Mouse (Mus musculus) CH12.LX (cell line): ENCODE results near the gene Bid. TPM values are rescaled to one million over a fixed set of nuclear protein-coding genes. Genes with fewer than 3 reads are reported as not detected.

Experiments
- DNase-seq: peaks from one replicate; pipeline ENCODE4 v3.0.0-alpha.2; 2013; ENCODE audit errors: extremely low read depth
- H3K27ac ChIP-seq: 2 replicates; pipeline ENCODE4 v1.5.1; 2012; ENCODE audit warnings: low read depth, mild to moderate bottlenecking, control low read depth, moderate library complexity; ENCODE audit not compliant: insufficient read depth
- H3K27me3 ChIP-seq: replicated peaks from 2 replicates; pipeline ENCODE3; 2012; ENCODE audit warnings: inconsistent platforms
- H3K36me3 ChIP-seq, 2 experiments: replicated peaks in 1 of 2; 2 replicates each; pipeline versions ENCODE3 to v1.6.1; 2012; ENCODE audit warnings: inconsistent platforms in 1 of 2, low read length in 1 of 2, mild to moderate bottlenecking in 1 of 2, mixed read lengths in 1 of 2, moderate library complexity in 1 of 2; ENCODE audit not compliant: control insufficient read depth in 1 of 2, insufficient read depth in 1 of 2
- H3K4me1 ChIP-seq, 2 experiments: 2 replicates each; pipeline ENCODE4 v1.6.1; 2012; ENCODE audit warnings: inconsistent platforms in 1 of 2, moderate library complexity in 1 of 2; ENCODE audit not compliant: insufficient read depth in 2 of 2, control insufficient read depth in 1 of 2
- H3K4me2 ChIP-seq: 2 replicates; pipeline ENCODE4 v1.6.1; 2012; ENCODE audit warnings: low read depth, mild to moderate bottlenecking, control low read depth; ENCODE audit not compliant: poor library complexity, insufficient read depth, severe bottlenecking
- H3K4me3 ChIP-seq, 3 experiments: fragments of 150-350 bp in 1 of 3; sonication (generic) in 1 of 3; replicated peaks in 1 of 3; 2 replicates each; pipeline versions ENCODE3 to v1.5.1; 2011 to 2012; ENCODE audit warnings: low read depth in 2 of 3, low read length in 2 of 3, mild to moderate bottlenecking in 2 of 3, moderate library complexity in 2 of 3, control low read depth in 1 of 3, improper control_type of control experiment in 1 of 3, inconsistent platforms in 1 of 3, mixed read lengths in 1 of 3; ENCODE audit not compliant: poor library complexity in 1 of 3
- H3K79me2 ChIP-seq: replicated peaks from 2 replicates; pipeline ENCODE4 v1.6.1; 2012; ENCODE audit warnings: mild to moderate bottlenecking, moderate library complexity; ENCODE audit not compliant: control insufficient read depth, poor library complexity, insufficient read depth, severe bottlenecking; ENCODE audit errors: extremely low read depth
- H3K9ac ChIP-seq: 2 replicates; pipeline ENCODE4 v1.6.1; 2012; ENCODE audit warnings: low read depth, mild to moderate bottlenecking, control low read depth, moderate library complexity; ENCODE audit not compliant: insufficient read depth
- H3K9me3 ChIP-seq: replicated peaks from 2 replicates; pipeline ENCODE3; 2012; ENCODE audit warnings: low read length, inconsistent platforms, mixed read lengths
- CHD2 ChIP-seq: IDR thresholded peaks from 2 replicates; pipeline ENCODE4 v1.6.1; 2011; ENCODE audit warnings: low read length, improper control_type of control experiment
- E2F4 ChIP-seq: IDR thresholded peaks from 2 replicates; pipeline ENCODE4 v1.6.1; 2011; ENCODE audit warnings: low read depth, low read length, improper control_type of control experiment; ENCODE audit not compliant: insufficient replicate concordance
- GABPA ChIP-seq: IDR thresholded peaks from 2 replicates; pipeline ENCODE4 v1.6.1; 2012; ENCODE audit warnings: low read depth, low read length, improper control_type of control experiment, inconsistent platforms; ENCODE audit not compliant: insufficient replicate concordance
- JUN ChIP-seq: IDR thresholded peaks from 2 replicates; pipeline ENCODE4 v1.6.1; 2011; ENCODE audit warnings: low read depth, mild to moderate bottlenecking, low read length, improper control_type of control experiment, moderate library complexity; ENCODE audit not compliant: insufficient read depth
- KAT2A ChIP-seq: IDR thresholded peaks from 2 replicates; pipeline ENCODE4 v1.6.1; 2012; ENCODE audit warnings: low read length, improper control_type of control experiment, inconsistent platforms; ENCODE audit not compliant: insufficient replicate concordance
- MAFK ChIP-seq: IDR thresholded peaks from 2 replicates; pipeline ENCODE4 v1.6.1; 2011; ENCODE audit warnings: low read length, improper control_type of control experiment; ENCODE audit not compliant: insufficient replicate concordance
- MAX ChIP-seq: IDR thresholded peaks from 2 replicates; pipeline ENCODE4 v1.6.1; 2011; ENCODE audit warnings: low read length, improper control_type of control experiment
- MAZ ChIP-seq: IDR thresholded peaks from 2 replicates; pipeline ENCODE4 v1.6.1; 2012; ENCODE audit warnings: low read depth, mild to moderate bottlenecking, inconsistent platforms, low read length, improper control_type of control experiment, moderate library complexity
- NRF1 ChIP-seq: IDR thresholded peaks from 2 replicates; pipeline ENCODE4 v1.6.1; 2014; ENCODE audit warnings: low read depth, mild to moderate bottlenecking, inconsistent platforms, low read length, improper control_type of control experiment, moderate library complexity
- PAX5 ChIP-seq: IDR thresholded peaks from 2 replicates; pipeline ENCODE4 v1.6.1; 2012; ENCODE audit warnings: low read length, inconsistent platforms, mixed read lengths
- POLR2A ChIP-seq: IDR thresholded peaks from 2 replicates; pipeline ENCODE4 v1.6.1; 2011; ENCODE audit warnings: low read depth, mild to moderate bottlenecking, improper control_type of control experiment, low read length
- RAD21 ChIP-seq: IDR thresholded peaks from 2 replicates; pipeline ENCODE4 v1.6.1; 2011; ENCODE audit warnings: low read depth, mild to moderate bottlenecking, low read length, improper control_type of control experiment, moderate library complexity
- RCOR1 ChIP-seq: conservative IDR thresholded peaks from 2 replicates; pipeline ENCODE4 v1.6.1; 2012; ENCODE audit warnings: low read depth, mild to moderate bottlenecking, inconsistent platforms, low read length, improper control_type of control experiment
- TBP ChIP-seq: conservative IDR thresholded peaks from 2 replicates; pipeline ENCODE4 v1.6.1; 2011; ENCODE audit warnings: low read depth, low read length, improper control_type of control experiment
- ZNF384 ChIP-seq: IDR thresholded peaks from 2 replicates; pipeline ENCODE4 v1.6.1; 2012; ENCODE audit warnings: low read depth, low read length, improper control_type of control experiment, inconsistent platforms
- dilution Hi-C: fragments of 300-500 bp; cut with MboI; formaldehyde crosslinking; loops from 2 replicates; pipeline ENCODE4 v1.14.3; 2020; ENCODE audit warnings: low sequenced_read_pairs; ENCODE audit not compliant: extremely low pct_unique_long_range_greater_than_20kb, extremely low pct_ligation_motif_present
- in situ Hi-C: fragments of 300-500 bp; cut with MboI; formaldehyde crosslinking; loops from 3 replicates; pipeline ENCODE4 v1.14.3; 2019; ENCODE audit warnings: low sequenced_read_pairs, low pct_ligation_motif_present, low pct_unique_long_range_greater_than_20kb, mixed read lengths
- polyA plus RNA-seq: library from polyadenylated mRNA; unstranded; fragments of >175 nt; gene quantifications from 2 replicates; pipeline ENCODE4 v1.2.1, GENCODE M21; 2012; ENCODE audit warnings: low read depth; ENCODE audit not compliant: insufficient read length
- total RNA-seq, 2 experiments: library from RNA; depleted of rRNA; stranded (reverse); fragments of 300-350 nt in 1 of 2; fragments of >200 nt in 1 of 2; gene quantifications; 2 replicates each; pipeline ENCODE4 v1.2.3; 2012 to 2014

Gene Bid
- total and polyA plus RNA-seq, 3 experiments = 102 to 148 (median 144) TPM

- Histone ChIP-seq H3K36me3 (peaks cover 13 to 63% of the 10 kb centered on the region in 2 experiments), H3K27ac (no peak overlapping the region), H3K27me3 (no peaks in the 10 kb centered on the region), H3K4me2 (no peak overlapping the region), H3K9me3 (no peaks in the 10 kb centered on the region), H3K9ac (no peak overlapping the region), H3K4me3 (no peak overlapping the region), H3K4me1 (no peaks in the 10 kb centered on the region), H3K79me2 (no peaks in the 10 kb centered on the region)
- TF ChIP-seq CHD2 = no peak
- dilution Hi-C loops (no loop called here), in situ Hi-C loops (no loop called here)
- no peak for DNase-seq
These were observed 42.8 kb downstream of the Bid start for GRCm38 (mm10) chr6:120873874-120874273.

GRCm38 (mm10) chr6:120871286-120871685 is 45.4 kb downstream of the Bid start:
- in situ Hi-C loops = no loop called here
- Histone ChIP-seq H3K9me3 (no peaks in the 10 kb centered on the region), H3K79me2 (no peaks in the 10 kb centered on the region), H3K4me2 (no peak overlapping the region), H3K4me1 (no peaks in the 10 kb centered on the region), H3K27ac (no peak overlapping the region), H3K9ac (no peak overlapping the region), H3K4me3 (no peak overlapping the region)
- no peak for DNase-seq
- TF ChIP-seq POLR2A (no peak), MAX (no peak), MAZ (no peak), RCOR1 (no peak), RAD21 (no peak), NRF1 (no peak), GABPA (no peak), E2F4 (no peak), ZNF384 (no peak), TBP (no peak), PAX5 (no peak), KAT2A (no peak), JUN (no peak), CHD2 (no peak), MAFK (no peak)
- TF ChIP-seq, all 38 proteins: peak for 0
- dilution Hi-C loops = no loop called here
- Histone ChIP-seq H3K27me3 (no peaks in the 10 kb centered on the region), H3K36me3 (peaks cover 11 to 49% of the 10 kb centered on the region in 2 experiments)

GRCm38 (mm10) chr6:120868824-120869223 is 47.8 kb downstream of the Bid start:
- in situ Hi-C loops (no loop called here), dilution Hi-C loops (no loop called here)
- Histone ChIP-seq H3K9ac (no peak overlapping the region), H3K79me2 (no peaks in the 10 kb centered on the region), H3K4me3 (no peak overlapping the region), H3K27ac (no peak overlapping the region), H3K36me3 (peaks cover 14 to 54% of the 10 kb centered on the region in 2 experiments), H3K9me3 (no peaks in the 10 kb centered on the region), H3K4me2 (no peak overlapping the region), H3K27me3 (no peaks in the 10 kb centered on the region), H3K4me1 (no peaks in the 10 kb centered on the region)
- no peak for DNase-seq
- TF ChIP-seq MAX = no peak
- TF ChIP-seq MAZ = no peak
